Mouse (Mus musculus) layer of hippocampus, adult 9-11 months (tissue): ENCODE measurements around the gene Gsk3a.
"Not testable (repeated sequence)": the region's sequence is repeated elsewhere in the genome, so short reads cannot be mapped to it uniquely, and the experiment has no call there.

ENCODE experiments used
- DNase-seq: peaks from one replicate; pipeline ENCODE4 v3.0.0; 2022

The Gsk3a gene

DNA sequence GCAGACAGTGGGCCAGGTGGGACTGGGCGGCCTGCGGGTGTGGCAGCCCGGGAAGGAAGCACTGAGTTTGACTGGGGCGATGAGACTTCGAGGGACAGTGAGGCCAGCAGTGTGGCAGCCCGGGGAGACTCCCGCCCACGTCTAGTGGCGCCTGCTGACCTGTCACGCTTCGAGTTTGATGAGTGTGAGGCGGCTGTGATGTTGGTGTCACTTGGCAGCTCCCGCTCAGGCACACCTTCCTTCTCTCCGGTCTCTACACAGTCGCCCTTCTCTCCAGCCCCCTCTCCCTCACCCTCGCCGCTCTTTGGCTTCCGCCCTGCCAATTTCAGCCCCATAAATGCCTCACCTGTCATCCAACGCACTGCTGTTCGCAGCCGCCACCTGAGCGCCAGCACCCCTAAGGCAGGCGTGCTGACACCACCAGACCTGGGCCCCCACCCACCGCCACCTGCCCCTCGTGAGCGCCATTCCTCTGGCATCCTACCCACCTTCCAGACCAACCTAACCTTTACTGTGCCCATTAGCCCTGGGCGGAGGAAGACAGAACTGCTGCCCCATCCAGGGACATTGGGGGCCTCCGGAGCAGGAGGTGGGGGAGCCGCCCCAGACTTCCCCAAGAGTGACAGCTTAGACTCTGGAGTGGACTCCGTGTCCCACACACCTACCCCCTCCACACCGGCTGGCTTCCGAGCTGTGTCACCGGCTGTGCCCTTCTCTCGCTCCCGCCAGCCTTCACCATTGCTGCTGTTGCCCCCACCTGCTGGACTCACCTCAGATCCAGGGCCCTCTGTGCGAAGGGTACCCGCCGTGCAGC lies 35.0 kb upstream of the Gsk3a start:
- no peak for DNase-seq

DNA sequence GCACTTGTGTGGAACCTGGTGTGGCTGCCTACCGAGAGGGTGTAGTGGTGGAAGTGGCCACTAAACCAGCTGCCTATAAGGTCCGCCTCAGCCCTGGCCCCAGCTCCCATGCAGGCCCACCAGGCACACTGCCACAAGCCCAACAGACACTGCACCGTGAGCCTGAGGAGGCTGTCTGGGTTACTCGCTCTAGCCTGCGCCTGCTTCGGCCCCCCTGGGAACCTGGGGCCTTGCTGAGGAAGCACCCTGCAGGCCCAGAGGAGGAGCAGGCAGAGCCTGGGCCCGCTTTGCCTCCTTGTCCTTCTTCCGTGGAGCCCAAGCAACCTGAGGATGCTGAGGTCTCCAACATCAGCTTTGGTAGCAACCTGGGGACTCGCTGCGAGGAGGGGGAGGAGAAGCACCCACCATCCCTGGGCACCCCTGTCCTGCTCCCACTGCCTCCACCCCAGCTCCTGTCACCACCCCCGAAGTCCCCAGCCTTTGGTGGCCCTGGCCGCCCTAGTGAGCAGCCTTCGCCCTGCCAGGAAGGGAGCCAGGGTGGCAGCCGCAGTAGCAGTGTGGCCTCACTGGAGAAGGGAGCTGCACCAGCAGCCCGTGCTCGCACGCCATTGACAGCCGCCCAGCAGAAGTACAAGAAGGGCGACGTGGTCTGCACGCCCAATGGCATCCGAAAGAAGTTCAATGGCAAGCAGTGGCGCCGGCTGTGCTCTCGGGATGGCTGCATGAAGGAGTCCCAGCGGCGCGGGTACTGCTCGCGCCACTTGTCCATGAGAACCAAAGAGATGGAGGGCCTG lies 34.2 kb upstream of the Gsk3a start:
- no peak for DNase-seq

DNA sequence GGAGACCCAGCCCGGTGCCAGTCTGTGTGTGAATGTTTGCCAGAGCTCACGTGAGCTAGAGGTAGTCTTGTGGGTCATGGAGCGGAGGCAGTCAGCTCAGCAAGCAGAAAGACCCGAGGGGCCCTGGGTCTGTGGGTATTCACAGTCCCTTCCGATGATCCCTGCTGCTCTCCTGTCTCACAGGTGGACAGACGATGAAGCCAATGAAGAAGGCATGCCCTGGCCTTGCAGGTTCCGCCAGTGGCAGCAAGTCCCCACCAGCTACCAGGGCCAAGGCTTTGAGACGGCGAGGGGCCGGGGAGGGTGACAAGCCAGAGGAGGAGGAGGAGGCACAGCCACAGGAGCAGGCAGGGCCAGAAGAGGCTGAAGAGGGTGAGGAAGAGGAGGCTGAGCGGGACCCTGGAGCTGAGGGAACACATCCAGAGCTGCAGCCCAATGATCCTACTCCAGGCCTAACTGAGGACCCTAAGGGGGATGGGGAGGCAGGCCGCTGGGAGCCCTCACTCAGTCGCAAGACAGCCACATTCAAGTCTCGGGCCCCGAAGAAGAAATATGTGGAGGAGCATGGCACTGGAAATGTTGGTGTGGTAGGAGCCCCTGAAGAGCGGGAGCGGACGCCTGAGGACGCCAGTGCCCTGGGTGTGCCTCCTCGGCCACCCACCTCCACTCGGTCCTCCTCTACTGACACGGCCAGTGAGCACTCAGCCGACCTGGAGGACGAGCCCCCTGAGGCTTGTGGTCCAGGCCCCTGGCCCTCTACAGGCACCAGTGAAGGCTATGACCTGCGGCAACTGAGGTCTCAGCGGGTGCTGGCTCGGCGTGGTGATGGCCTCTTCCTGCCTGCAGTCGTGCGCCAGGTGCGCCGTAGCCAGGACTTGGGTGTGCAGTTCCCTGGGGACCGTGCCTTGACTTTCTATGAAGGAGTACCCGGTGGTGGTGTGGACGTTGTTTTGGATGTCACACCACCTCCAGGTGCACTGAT lies 33.3 kb upstream of the Gsk3a start:
- peak; percentile 8 for DNase-seq

DNA sequence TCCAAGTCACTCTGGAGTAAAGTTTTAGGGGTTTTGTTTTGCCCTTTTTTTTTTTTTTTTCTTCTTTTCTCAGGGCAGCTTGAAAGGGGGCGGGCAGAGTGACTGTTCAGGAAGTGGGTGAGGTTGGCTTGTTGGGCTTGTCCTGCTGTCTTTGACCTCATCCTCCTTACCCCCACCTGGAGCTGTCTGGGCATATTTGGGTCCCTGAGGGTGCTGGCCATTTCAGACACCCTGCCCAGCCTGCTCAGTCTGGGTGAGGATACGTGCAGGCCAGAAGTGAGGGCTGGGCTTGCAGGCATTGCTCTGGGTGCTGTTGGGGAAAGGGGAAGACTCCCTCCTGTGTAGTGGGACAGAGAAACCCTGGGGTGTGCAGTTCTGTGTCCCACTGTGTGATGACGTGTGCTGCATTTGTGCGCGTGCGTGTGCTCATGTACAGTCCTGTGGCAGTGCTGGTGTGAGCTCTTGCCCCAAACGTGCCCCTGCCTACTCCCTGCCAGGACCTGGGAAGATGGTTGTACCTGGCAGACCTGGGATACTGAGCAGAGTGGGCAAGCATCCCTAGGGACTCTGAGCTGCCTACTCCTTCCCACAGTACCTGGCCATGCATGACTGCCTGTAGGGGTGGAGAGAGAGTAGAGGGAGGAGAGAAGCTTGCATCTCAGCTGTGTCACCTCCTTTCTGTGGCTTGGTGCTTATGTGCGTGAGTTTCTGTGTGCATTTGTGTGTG lies 32.1 kb upstream of the Gsk3a start:
- DNase-seq, result no peak

DNA sequence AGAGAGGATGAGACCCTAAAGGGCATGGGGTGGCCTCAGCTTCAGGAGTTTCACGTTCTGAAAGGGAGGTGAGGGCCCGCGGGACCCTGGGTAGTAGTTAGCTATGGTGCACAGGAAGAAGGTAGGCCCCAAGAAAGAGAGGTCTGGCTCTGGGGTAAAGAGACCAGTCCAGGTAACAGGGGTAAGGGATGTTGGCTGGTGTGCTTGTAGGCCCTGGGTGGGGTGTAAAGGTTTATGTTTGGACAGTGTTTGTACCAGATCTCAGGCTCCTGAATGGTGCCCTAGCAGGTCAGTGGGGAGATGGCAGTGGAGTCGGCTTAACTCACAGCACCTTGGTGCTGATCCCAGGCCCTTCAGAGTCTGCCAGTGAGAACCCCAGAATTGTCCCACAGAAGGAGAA lies 31.4 kb upstream of the Gsk3a start:
- DNase-seq, result no peak

DNA sequence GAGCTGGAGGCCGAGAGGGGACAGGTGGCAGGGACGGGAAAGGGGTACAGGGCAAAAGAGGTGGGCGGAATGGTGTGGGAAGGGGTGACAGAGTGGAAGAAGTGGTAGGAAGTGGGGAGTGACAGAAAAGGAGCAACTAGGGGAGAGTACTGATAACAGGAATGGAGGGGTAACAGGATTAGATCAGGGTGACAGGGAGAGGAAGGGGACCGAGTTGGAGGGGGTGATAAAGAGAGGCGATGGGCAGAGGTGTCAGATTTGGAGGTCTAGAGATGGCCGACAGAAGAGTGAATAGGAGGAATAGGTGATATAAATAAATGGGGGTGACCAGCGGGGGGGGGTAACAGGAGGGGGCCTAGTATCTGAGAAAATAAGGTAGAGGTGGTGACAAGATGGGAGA lies 30.9 kb upstream of the Gsk3a start:
- DNase-seq, result peak; percentile 11

DNA sequence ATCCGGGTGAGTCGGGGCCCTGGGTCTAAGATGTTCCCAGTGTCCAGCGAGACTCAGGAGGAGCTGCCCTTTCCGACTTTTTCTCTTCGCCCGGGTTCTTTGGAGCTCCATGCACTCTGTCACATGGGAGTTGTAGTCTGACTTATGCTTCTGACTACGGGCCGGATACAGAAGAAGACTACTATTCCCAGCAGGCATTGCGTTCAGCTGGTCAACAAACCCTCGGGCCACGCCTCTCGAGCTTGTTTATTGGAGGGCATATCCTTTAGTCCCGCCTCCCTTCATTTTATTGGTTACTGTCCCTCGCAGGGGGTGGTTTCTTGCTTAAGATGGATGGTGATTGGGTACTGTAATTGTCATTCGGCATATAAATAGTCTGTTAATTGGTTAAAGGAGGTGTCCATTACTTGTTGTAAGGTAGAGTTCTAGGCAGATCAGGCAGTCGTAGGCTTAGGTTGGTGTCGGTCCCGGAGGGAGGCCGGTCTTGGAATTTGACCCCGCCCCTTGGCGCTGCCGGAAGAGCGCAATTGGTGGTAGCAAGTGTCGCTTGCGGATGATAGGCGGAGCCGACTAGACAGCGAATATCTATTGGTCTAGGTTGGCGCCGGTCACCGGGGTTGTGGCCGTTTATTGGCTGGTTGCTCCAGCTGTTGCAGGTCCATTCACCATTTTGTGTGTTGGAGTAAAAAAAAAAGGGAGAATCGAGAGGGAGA lies 30.3 kb upstream of the Gsk3a start:
- peak; percentile 100 for DNase-seq

DNA sequence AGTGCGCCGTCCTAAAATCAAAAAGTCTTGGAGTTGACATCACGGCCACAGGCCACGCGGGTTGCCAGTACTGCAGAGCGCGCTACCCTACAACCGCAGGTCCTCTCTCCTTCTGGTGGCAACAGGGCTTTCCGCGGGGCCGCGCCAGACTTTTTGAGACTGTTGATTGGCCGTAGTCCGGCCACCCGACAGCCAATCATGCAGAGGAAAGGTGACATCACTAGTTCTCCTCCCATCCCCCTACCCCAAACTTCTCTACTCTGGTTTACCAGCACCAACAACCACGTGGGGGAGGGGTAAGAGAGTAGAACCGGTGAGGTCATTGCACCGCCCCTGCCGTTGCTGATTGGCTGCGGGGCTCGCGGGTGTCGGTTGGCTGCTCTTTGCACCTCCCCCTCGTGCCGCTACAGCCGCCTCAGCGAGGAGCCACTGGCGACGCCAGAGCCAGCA lies 29.7 kb upstream of the Gsk3a start, which contains the start of gene Cic:
Gene Cic, plus strand, starts transcription at position 404 of the 450 bp plus-strand sequence.
- peak; percentile 100 for DNase-seq

DNA sequence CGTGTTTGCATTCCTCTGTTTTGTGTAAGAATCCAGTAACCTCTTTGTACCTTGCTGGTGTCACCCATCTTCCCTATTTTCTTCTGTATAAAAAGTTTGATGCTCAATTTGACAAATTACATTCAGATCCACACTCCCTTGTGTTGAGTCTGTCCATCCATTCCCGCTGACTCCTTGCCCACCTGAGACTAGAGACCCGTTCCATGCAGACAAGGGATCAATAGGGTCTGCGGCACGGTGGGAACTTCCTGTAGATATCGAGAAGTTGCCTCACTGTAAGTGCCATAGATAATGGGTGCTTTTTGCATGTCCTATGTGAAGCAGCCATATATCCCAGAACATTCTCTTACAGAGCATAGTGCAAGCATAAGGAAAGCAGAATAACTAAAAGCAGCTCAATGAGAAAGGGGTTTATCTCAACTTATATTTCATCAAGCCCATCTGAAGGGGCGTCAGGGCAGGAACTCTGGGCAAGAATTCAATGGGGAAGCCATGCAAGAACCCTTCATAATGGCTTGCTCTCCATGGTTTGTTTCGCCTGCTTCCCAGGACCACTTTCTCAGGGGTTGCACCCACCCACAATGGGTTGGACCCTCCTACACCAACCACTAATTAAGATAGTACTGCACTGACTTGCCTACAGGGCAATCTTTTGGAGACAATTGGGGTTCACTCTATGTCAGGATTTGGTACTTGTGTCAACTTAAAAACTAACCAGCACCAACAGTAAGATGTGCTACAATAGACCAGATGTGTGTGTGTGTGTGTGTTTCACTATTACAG lies 28.7 kb upstream of the Gsk3a start:
- no peak for DNase-seq

DNA sequence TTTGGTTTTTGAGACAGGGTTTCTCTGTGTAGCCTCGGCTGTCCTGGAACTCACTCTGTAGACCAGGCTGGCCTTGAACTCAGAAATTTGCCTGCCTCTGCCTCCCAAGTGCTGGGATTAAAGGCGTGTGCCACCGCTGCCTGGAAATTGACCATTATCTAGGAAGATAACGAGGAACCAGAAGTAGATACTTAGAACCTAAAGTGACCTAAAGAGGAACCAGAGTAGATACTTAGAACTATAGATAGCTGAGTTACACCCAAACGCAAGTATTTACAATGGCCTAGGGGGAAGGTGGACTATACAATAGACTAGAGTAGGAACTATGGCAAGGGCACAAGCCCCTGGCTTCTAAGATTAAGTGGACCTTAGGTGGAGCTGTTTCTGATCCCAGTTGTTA lies 28.1 kb upstream of the Gsk3a start:
- not testable (repeated sequence) for DNase-seq

DNA sequence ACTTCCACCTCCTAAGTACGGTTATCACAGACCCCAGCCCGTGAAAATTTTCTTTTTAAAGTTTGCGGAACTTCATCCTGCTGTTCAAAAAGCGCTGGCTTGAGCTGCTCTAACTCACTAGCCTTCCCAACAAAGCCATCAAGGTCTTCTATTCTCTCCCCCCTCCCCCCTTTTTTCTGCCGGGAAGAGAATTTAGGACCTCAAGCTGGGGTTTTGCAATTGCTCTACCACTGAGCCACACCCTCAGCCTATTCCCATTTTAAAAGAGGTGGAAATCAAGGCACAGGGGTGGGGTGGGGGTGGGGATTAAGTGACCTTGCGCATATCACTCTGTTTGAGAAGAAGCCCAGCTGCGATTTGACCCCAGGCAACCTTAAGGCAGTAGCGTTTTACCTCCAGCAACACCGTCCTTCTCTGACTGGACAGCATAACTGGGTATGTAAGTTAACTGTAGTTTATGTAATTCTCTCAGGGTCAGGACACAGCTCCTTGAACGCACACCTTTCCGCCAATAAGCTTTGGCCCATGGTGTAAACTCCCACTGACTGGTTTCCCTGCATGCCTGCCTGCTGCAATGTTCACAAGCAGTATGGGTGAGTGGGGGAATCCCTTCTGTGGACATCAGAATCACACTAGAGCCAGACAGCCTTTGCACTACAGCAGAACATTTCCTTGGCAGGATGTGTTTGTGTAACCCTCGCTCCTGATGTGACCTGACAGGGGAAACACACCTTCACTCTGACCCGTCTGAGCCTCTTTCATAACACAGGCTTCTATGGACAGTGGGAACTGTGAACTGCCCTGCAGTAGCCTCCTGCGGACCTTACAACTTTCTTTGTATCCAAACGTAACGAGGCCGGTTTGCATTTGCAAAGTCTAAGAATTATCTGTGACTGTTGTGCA lies 26.6 kb upstream of the Gsk3a start:
- DNase-seq, result peak; percentile 6

DNA sequence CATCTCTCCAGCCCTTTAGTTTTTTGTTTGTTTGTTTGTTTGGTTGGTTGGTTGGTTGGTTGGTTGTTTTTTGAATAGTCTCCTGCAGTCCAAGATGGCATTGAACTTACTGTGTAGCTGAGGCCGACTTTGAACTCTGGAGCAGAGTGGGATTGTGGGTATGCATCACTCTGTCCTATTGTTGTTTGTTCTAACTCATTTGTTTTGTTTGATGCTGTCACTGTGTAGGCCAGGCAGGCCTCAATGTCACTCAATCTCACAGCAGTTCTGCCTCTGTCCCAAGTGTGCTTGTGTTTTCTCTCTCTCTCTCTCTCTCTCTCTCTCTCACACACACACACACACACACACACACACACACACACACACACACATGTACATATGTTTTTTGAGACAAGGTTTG lies 24.2 kb upstream of the Gsk3a start:
- DNase-seq, result no peak

DNA sequence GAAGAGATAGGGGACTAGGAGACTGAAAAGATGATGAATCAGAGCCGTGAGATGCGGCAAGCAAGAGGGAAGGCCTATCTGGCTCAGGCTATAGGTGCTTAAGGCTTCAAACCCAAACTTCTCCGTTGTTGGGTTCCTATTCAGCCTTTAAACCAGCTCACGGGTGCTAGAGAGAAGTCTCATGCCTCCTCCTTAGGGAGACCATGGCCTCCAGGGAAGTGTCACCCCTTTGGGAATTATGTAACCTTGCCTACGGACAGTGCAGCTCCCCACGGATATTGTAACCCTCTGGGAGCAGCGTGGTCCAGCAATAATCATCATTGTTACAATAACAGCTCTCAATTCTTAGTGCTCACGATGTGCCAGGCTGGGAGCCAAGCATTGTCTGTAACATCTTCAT lies 14.2 kb upstream of the Gsk3a start:
- DNase-seq, result no peak

DNA sequence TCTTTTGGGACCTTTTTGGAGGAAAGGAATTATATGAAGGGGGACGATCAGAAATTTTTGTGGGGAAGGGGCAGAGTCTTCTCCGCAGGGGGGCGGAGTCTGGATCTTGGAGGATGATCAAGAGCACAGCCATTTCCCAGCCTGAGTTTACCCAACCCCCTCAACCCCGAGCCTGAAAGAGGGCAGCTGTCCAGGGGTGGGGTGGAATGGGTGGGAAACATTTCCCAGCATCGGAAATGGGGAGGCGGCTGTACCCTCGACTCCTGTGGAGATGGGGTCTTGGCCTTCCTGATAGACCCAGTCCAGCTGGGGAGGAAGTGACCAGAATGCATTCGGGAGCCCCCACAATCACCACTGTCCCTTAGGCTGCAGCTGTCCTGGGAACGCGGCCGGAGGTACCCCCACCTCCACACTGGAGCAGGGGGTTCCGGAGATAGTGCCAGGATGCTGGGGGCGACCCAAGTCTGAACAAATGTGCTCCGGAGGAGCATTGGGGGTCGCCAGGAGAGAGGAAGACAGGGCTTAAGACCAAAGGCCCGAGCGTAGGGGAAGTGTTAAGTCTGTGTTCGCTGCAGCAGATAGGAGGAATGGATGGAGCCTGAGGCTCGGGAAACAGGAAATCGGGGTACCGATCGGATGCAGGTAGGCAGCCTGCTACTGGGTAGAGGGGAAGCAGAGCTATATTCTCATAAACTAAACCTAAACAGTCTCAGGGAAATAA lies 13.6 kb upstream of the Gsk3a start:
- no peak for DNase-seq

DNA sequence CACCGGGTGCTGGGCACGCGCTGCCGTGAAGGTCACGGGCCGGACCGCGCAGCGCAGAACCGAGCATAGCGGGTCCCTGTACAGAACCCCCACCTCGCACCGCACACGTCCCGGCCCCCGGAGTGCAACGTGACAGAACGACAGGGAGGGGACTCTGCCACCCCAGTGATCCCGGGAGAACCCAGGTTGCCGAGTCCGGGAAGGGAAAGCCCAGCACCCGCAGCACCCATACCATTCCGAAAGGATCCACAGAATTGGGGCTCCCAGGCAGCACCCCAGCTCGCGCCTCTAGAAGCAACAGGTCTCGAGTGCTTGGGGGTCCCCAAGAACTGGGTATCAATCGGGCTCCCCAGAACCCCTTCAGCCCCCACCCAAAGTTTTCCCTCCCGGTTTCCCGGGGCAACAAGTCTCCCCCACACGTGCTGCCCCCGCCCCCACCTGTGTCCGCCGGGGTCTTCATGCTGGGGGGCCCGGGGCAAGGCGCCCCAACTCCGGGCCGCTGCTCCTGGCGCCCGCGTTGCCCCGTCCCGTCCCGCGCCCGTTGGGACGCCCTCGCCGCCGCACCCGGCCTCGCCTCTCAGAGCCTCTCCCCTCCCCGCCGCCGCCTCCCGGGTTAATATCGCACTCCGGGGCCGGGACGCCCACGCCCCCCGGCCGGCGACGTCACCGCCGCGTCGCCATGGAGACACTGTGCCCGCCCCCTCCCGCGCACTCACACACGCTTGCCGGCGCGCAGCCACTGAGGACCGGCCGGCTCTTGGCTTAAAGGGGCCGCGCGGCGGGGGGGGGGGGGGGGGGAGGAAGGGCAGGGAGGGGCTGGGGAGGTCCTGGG lies 12.7 kb upstream of the Gsk3a start, which contains the start of gene Erf:
Gene Erf, minus strand, starts transcription at position 621 of the 832 bp plus-strand sequence.
- DNase-seq, result peak; percentile 97

DNA sequence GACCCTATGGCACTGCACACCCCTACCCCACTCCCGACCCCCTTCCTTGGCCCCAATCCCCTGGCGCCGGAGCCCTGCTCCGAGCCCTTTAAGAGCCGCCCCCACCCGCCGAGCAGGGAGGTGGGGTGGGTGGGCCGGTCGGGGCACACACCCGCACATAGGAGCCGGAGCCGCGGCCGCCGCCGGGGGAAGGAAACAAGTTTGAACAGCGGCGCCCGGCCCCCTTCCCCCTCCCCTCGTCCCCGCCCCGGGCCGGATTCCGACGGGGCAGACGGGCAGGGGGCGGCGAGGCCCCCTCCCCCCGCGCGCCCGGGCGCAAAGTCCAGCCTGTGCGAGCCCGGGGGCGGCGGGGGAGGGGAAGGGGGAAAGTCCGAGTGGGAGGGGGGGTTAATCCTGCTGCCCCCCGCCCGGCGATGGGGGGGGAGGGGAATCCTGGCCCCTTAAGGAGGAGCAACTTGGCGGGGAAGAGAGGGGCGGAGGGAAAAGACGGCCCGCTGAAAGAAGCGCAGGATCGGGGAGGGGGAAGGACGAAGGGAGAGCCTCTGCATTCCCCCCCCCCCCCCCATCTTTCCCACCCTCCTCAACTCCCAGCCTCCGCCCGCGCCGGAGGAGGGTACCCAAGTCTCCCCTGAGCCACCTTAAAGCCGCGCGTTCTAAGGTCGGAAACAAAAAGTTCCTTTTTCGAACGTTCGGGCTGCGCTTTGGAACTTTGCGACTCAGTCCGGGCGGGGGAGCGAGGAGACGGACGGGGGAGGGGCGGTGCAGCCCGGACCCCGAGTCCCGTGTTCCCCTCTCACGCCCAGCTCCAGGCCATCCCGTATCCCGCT lies 11.9 kb upstream of the Gsk3a start:
- peak; percentile 78 for DNase-seq

DNA sequence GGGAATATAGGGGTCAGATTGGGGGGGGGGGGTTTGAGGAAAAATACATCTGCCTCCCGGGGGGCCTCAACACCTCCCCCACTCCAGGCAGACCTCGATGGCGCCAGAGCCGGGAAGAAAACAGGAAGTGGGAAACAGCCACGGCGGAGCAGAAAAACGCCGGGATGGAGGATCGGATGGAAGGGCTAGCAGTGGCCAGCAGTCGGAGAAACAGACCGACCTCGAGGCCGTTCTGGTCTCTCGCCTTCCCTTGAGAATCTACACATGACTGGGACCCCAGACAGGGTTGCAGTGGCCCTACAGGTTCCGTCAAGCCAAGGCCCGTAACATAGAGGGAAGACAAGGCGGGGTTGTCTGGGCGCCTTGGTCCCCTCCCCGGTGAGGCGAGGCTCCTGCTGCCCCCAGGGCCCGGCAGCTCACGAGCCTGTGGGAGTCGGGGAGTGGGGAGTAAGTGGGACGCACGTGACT lies 11.2 kb upstream of the Gsk3a start:
- no peak for DNase-seq
